8 mouse cellular contexts compared by ENCODE assay signal in genomic region chr6:98113708-98114107, GRCm38 (mm10).
DNase-seq lines count a peak whose midpoint lies in the region; ATAC-seq and TF ChIP-seq lines count a peak whose summit lies in the region.

No protein-coding gene starts in this region.

- H3K4me1 ChIP-seq in forebrain, embryonic 14.5 days (ENCODE audit: control insufficient read depth, insufficient read depth, low read length) = peaks cover 45% of the 10 kb centered on the region
- no peaks in the 10 kb centered on the region for H3K4me1 ChIP-seq in midbrain, postnatal 0 days (ENCODE audit: insufficient read depth, low read length)

- peak; percentile 20 for DNase-seq in gastrocnemius, adult 2 months
- DNase-seq in gastrocnemius, postnatal 14 days = no peak
- peak; percentile 51 for DNase-seq in forebrain, embryonic 14.5 days (ENCODE audit: low spot score)
- peak; percentile 36 to 54 for DNase-seq in kidney, postnatal 25 days
- DNase-seq in midbrain, postnatal 0 days (ENCODE audit: low spot score) = peak; percentile 14
- peak; percentile 58 for DNase-seq in thymus, postnatal 4 days
- no peak for DNase-seq in left cerebral cortex, postnatal 25 days (ENCODE audit: low spot score in 2 of 2)
- DNase-seq in gastrocnemius, postnatal 10 days = no peak

- ATAC-seq in forebrain, embryonic 14.5 days = no peak
- ATAC-seq in midbrain, postnatal 0 days (ENCODE audit: low FRiP score) = no peak

- 3% methylated on average over 7 of the region's 7 CpGs for WGBS in forebrain, embryonic 14.5 days
- 12% methylated on average over 7 of the region's 7 CpGs for WGBS in midbrain, postnatal 0 days

- intact Hi-C loops in gastrocnemius, adult 2 months (cut with DNase I) = no loop called here
- intact Hi-C loops in gastrocnemius, postnatal 14 days (cut with DNase I; ENCODE audit: low total_unique reads) = no loop called here
- intact Hi-C loops in left cerebral cortex, postnatal 25 days (cut with DNase I) = no loop called here

- no peaks in the 10 kb centered on the region for H3K36me3 ChIP-seq in forebrain, embryonic 14.5 days (ENCODE audit: control insufficient read depth, insufficient read depth, low read length)
- no peaks in the 10 kb centered on the region for H3K36me3 ChIP-seq in midbrain, postnatal 0 days (ENCODE audit: insufficient read depth, low read length)

- H3K9me3 ChIP-seq in forebrain, embryonic 14.5 days (replicated peaks; ENCODE audit: control insufficient read depth, low read length) = no peaks in the 10 kb centered on the region
- H3K9me3 ChIP-seq in midbrain, postnatal 0 days (ENCODE audit: low read length) = no peaks in the 10 kb centered on the region

- no peak overlapping the region for H3K9ac ChIP-seq in forebrain, embryonic 14.5 days (ENCODE audit: low read length)
- no peak overlapping the region for H3K9ac ChIP-seq in midbrain, postnatal 0 days (replicated peaks; ENCODE audit: low read length, poor library complexity, severe bottlenecking)

- peak overlapping the region; percentile 31; the same call in 1 of the 2 replicates for H3K4me2 ChIP-seq in forebrain, embryonic 14.5 days (ENCODE audit: low read length)
- H3K4me2 ChIP-seq in midbrain, postnatal 0 days (ENCODE audit: low read depth, low read length, poor library complexity, severe bottlenecking) = peak overlapping the region; percentile 7; the same call in 1 of the 2 replicates

- H3K4me3 ChIP-seq in gastrocnemius, adult 2 months = peak overlapping the region; percentile 36
- H3K4me3 ChIP-seq in forebrain, embryonic 14.5 days (ENCODE audit: low read depth, low read length) = no peak overlapping the region
- no peak overlapping the region for H3K4me3 ChIP-seq in midbrain, postnatal 0 days (ENCODE audit: low read depth, low read length)

- H3K27me3 ChIP-seq in forebrain, embryonic 14.5 days (replicated peaks; ENCODE audit: control insufficient read depth, insufficient read depth, low read length) = no peaks in the 10 kb centered on the region
- H3K27me3 ChIP-seq in midbrain, postnatal 0 days (ENCODE audit: insufficient read depth, low read length) = no peaks in the 10 kb centered on the region

- TF ChIP-seq CTCF in gastrocnemius, adult 2 months (IDR thresholded peaks at IDR 0.05) = no peak
- no peak for TF ChIP-seq CTCF in midbrain, postnatal 0 days (IDR thresholded peaks at IDR 0.05)

- H3K27ac ChIP-seq in gastrocnemius, adult 2 months = no peak overlapping the region
- H3K27ac ChIP-seq in forebrain, embryonic 14.5 days (ENCODE audit: low read depth, low read length) = 0 out of 2 replicates have a peak overlapping the region, but pooled peaks have one; percentile 9
- H3K27ac ChIP-seq in midbrain, postnatal 0 days (ENCODE audit: low read depth, low read length) = no peak overlapping the region

Comparison
In these comparisons a context has a peak if more than half of its experiments do, and no peak if none do; other contexts are left out.
1. DNase-seq: peak in gastrocnemius, adult 2 months (single experiment), forebrain, embryonic 14.5 days (single experiment), kidney, postnatal 25 days (2 of 2), midbrain, postnatal 0 days (single experiment) and thymus, postnatal 4 days (single experiment); none in gastrocnemius, postnatal 14 days (single experiment), left cerebral cortex, postnatal 25 days (0 of 2) and gastrocnemius, postnatal 10 days (single experiment).